Mouse (Mus musculus) kidney, postnatal 0 days (tissue): ENCODE results near the gene Pde4d. TPM values are rescaled to one million over a fixed set of nuclear protein-coding genes. Genes with fewer than 3 reads are reported as not detected.

ENCODE experiments used
- ATAC-seq: fragments of 200-750 bp; cut with Nextera tagmentation; replicated peaks from 2 replicates; pipeline ENCODE4 v1.8.0; 2017; ENCODE audit warnings: low read depth, moderate number of reproducible peaks, moderate TSS enrichment, moderate library complexity; ENCODE audit not compliant: low FRiP score
- DNase-seq: peaks from one replicate; pipeline ENCODE4 v3.0.0-alpha.2; 2016; ENCODE audit warnings: low spot score
- H3K27ac ChIP-seq: fragments of 300-500 bp; sonication (generic); 2 replicates; pipeline ENCODE4 v1.5.1; 2014; ENCODE audit warnings: mild to moderate bottlenecking
- H3K27me3 ChIP-seq: fragments of 300-500 bp; sonication (generic); 2 replicates; pipeline ENCODE4 v1.6.1; 2014; ENCODE audit warnings: low read length, mixed read lengths; ENCODE audit not compliant: insufficient read depth
- H3K36me3 ChIP-seq: fragments of 300-500 bp; sonication (generic); 2 replicates; pipeline ENCODE4 v1.6.1; 2014; ENCODE audit warnings: low read length, mixed read lengths; ENCODE audit not compliant: insufficient read depth
- H3K4me1 ChIP-seq: fragments of 300-500 bp; sonication (generic); replicated peaks from 2 replicates; pipeline ENCODE4 v1.6.1; 2014; ENCODE audit warnings: antibody characterized with exemption, low read length, mixed read lengths; ENCODE audit not compliant: insufficient read depth
- H3K4me2 ChIP-seq: fragments of 300-500 bp; sonication (generic); 2 replicates; pipeline ENCODE4 v1.6.1; 2014; ENCODE audit warnings: mild to moderate bottlenecking, low read length, moderate library complexity, mixed read lengths
- H3K4me3 ChIP-seq: fragments of 300-500 bp; sonication (generic); replicated peaks from 2 replicates; pipeline ENCODE4 v1.5.1; 2014; ENCODE audit warnings: low read depth, low read length
- H3K9ac ChIP-seq: fragments of 300-500 bp; sonication (generic); 2 replicates; pipeline ENCODE4 v1.6.1; 2014; ENCODE audit warnings: low read depth, low read length
- H3K9me3 ChIP-seq: fragments of 300-500 bp; sonication (generic); replicated peaks from 2 replicates; pipeline ENCODE4 v1.6.1; 2016; ENCODE audit warnings: low read length, inconsistent platforms, mixed read lengths
- CTCF ChIP-seq: IDR thresholded peaks from 2 replicates; pipeline ENCODE4 v1.5.1; 2016; ENCODE audit warnings: antibody characterized with exemption, low read depth, mild to moderate bottlenecking, moderate library complexity
- WGBS: fragments of 180-500 bp; shearing (Covaris S2); extraction: QIAGEN DNeasy Blood & Tissue Kit; methylation state at CpG from one replicate; pipeline ENCODE4 v1.1.7; 2014; 5-methylcytosine and 5-hydroxymethylcytosine counted together
- polyA plus RNA-seq: library from polyadenylated mRNA; unstranded; fragments of >200 nt; fragmentation: Nextera tagmentation; extraction: Ambion mirVana; gene quantifications from 2 replicates; pipeline ENCODE4 v1.2.1, GENCODE M21; 2015

The Pde4d gene
- 7.1 and 8.5 TPM in 2 replicates for polyA plus RNA-seq

- no peaks in the 10 kb centered on the region for H3K9me3 ChIP-seq
- peak; percentile 46 for DNase-seq
- no peaks in the 10 kb centered on the region for H3K27me3 ChIP-seq
- 0 out of 2 replicates have a peak within 1 kb of the TSS, but pooled peaks have one; percentile 31 for H3K27ac ChIP-seq
- no peak for TF ChIP-seq CTCF
- ATAC-seq = no peak
- no peaks in the 10 kb centered on the region for H3K4me1 ChIP-seq
- no peaks in the 10 kb centered on the region for H3K36me3 ChIP-seq
- no peak within 1 kb of the TSS for H3K4me3 ChIP-seq
- WGBS = 13% methylated on average over 10 of the region's 10 CpGs
- H3K9ac ChIP-seq = no peak within 1 kb of the TSS
- H3K4me2 ChIP-seq = peak within 1 kb of the TSS; percentile 25; the same call in 1 of the 2 replicates
These were observed at the start of gene Pde4d for GRCm38 (mm10) chr13:108449116-108450097. Pde4d (plus strand) TSS chr13:108449948.

- Histone ChIP-seq H3K9ac (no peak overlapping the region), H3K9me3 (no peaks in the 10 kb centered on the region), H3K4me2 (no peak overlapping the region), H3K27ac (no peak overlapping the region), H3K27me3 (no peaks in the 10 kb centered on the region), H3K4me3 (no peak overlapping the region), H3K36me3 (no peaks in the 10 kb centered on the region), H3K4me1 (no peaks in the 10 kb centered on the region)
- TF ChIP-seq CTCF = no peak
- 71% methylated on average over 5 of the region's 5 CpGs for WGBS
- DNase-seq (no peak), ATAC-seq (no peak)
These were observed 46.6 kb upstream of the Pde4d start for GRCm38 (mm10) chr13:108403197-108403596.

- H3K36me3 ChIP-seq = no peaks in the 10 kb centered on the region
- H3K27me3 ChIP-seq = no peaks in the 10 kb centered on the region
- H3K9me3 ChIP-seq = no peaks in the 10 kb centered on the region
- no peak overlapping the region for H3K4me3 ChIP-seq
- 79% methylated on average over 4 of the region's 4 CpGs for WGBS
- H3K4me2 ChIP-seq = no peak overlapping the region
- ATAC-seq (no peak), DNase-seq (no peak)
- no peak overlapping the region for H3K9ac ChIP-seq
- no peaks in the 10 kb centered on the region for H3K4me1 ChIP-seq
- TF ChIP-seq CTCF = no peak
- H3K27ac ChIP-seq = no peak overlapping the region
These were observed 45.4 kb upstream of the Pde4d start for GRCm38 (mm10) chr13:108404372-108404771.

GRCm38 (mm10) chr13:108415464-108415863 lies 34.3 kb upstream of the Pde4d start:
- no peak overlapping the region for H3K27ac ChIP-seq
- TF ChIP-seq CTCF = no peak
- no peak overlapping the region for H3K9ac ChIP-seq
- H3K4me1 ChIP-seq = no peaks in the 10 kb centered on the region
- H3K9me3 ChIP-seq = no peaks in the 10 kb centered on the region
- H3K36me3 ChIP-seq = no peaks in the 10 kb centered on the region
- H3K27me3 ChIP-seq = no peaks in the 10 kb centered on the region
- WGBS = 38% methylated on average over 2 of the region's 2 CpGs
- H3K4me3 ChIP-seq = no peak overlapping the region
- ATAC-seq = peak; percentile 71; the same call in 1 of the 2 replicates
- no peak overlapping the region for H3K4me2 ChIP-seq
- DNase-seq = no peak

GRCm38 (mm10) chr13:108418741-108419507 lies 30.8 kb upstream of the Pde4d start:
- H3K27ac ChIP-seq = no peak overlapping the region
- DNase-seq = no peak
- no peaks in the 10 kb centered on the region for H3K27me3 ChIP-seq
- no peak overlapping the region for H3K4me2 ChIP-seq
- H3K9ac ChIP-seq = no peak overlapping the region
- H3K9me3 ChIP-seq = no peaks in the 10 kb centered on the region
- TF ChIP-seq CTCF = no peak
- H3K4me3 ChIP-seq = no peak overlapping the region
- WGBS = 70% methylated on average over 1 of the region's 1 CpGs
- ATAC-seq = no peak
- no peaks in the 10 kb centered on the region for H3K36me3 ChIP-seq
- no peaks in the 10 kb centered on the region for H3K4me1 ChIP-seq

GRCm38 (mm10) chr13:108426322-108426721 lies 23.4 kb upstream of the Pde4d start:
- no peaks in the 10 kb centered on the region for H3K27me3 ChIP-seq
- TF ChIP-seq CTCF = no peak
- no peak for DNase-seq
- H3K9ac ChIP-seq = no peak overlapping the region
- no peak overlapping the region for H3K4me2 ChIP-seq
- ATAC-seq = no peak
- WGBS = 75% methylated on average over 5 of the region's 5 CpGs
- no peaks in the 10 kb centered on the region for H3K4me1 ChIP-seq
- H3K4me3 ChIP-seq = no peak overlapping the region
- no peak overlapping the region for H3K27ac ChIP-seq
- no peaks in the 10 kb centered on the region for H3K9me3 ChIP-seq
- H3K36me3 ChIP-seq = no peaks in the 10 kb centered on the region
